Mouse (Mus musculus) midbrain, postnatal 0 days (tissue): Measurements from ENCODE around the gene Adra1b. TPM values are rescaled to one million over a fixed set of nuclear protein-coding genes. Genes with fewer than 3 reads are reported as not detected.

ENCODE experiments used
- ATAC-seq: fragments of 200-750 bp; cut with Nextera tagmentation; 2 replicates; pipeline ENCODE4 v1.8.0; 2017; ENCODE audit warnings: moderate number of reproducible peaks, mild to moderate bottlenecking, moderate TSS enrichment, moderate library complexity; ENCODE audit not compliant: low FRiP score
- DNase-seq: peaks from one replicate; pipeline ENCODE4 v3.0.0-alpha.2; 2015; ENCODE audit warnings: low spot score
- H3K27ac ChIP-seq: fragments of 300-500 bp; sonication (generic); 2 replicates; pipeline ENCODE4 v1.5.1; 2014; ENCODE audit warnings: low read depth, mild to moderate bottlenecking, low read length, mixed read lengths
- H3K27me3 ChIP-seq: fragments of 300-500 bp; sonication (generic); 2 replicates; pipeline ENCODE4 v1.6.1; 2014; ENCODE audit warnings: low read length, control low read depth, mixed read lengths; ENCODE audit not compliant: insufficient read depth
- H3K36me3 ChIP-seq: fragments of 300-500 bp; sonication (generic); 2 replicates; pipeline ENCODE4 v1.6.1; 2014; ENCODE audit warnings: low read length, control low read depth, mixed read lengths; ENCODE audit not compliant: insufficient read depth
- H3K4me1 ChIP-seq: fragments of 300-500 bp; sonication (generic); 2 replicates; pipeline ENCODE4 v1.6.1; 2014; ENCODE audit warnings: mild to moderate bottlenecking, control low read depth, antibody characterized with exemption, low read length, mixed read lengths; ENCODE audit not compliant: insufficient read depth
- H3K4me2 ChIP-seq: fragments of 300-500 bp; sonication (generic); 2 replicates; pipeline ENCODE4 v1.6.1; 2014; ENCODE audit warnings: low read depth, mild to moderate bottlenecking, low read length, mixed read lengths; ENCODE audit not compliant: poor library complexity, severe bottlenecking
- H3K4me3 ChIP-seq: fragments of 300-500 bp; sonication (generic); 2 replicates; pipeline ENCODE4 v1.5.1; 2014; ENCODE audit warnings: low read depth, mild to moderate bottlenecking, low read length, moderate library complexity
- H3K9ac ChIP-seq: fragments of 300-500 bp; sonication (generic); replicated peaks from 2 replicates; pipeline ENCODE4 v1.6.1; 2014; ENCODE audit warnings: mild to moderate bottlenecking, low read length, moderate library complexity, mixed read lengths; ENCODE audit not compliant: poor library complexity, severe bottlenecking
- H3K9me3 ChIP-seq: fragments of 300-500 bp; sonication (generic); 2 replicates; pipeline ENCODE4 v1.6.1; 2016; ENCODE audit warnings: low read length, control low read depth
- CTCF ChIP-seq: IDR thresholded peaks from 2 replicates; pipeline ENCODE4 v1.5.1; 2016; ENCODE audit warnings: antibody characterized with exemption, mild to moderate bottlenecking
- WGBS: fragments of 180-500 bp; shearing (Covaris S2); extraction: QIAGEN DNeasy Blood & Tissue Kit; methylation state at CpG from one replicate; pipeline ENCODE4 v1.1.7; 2014; 5-methylcytosine and 5-hydroxymethylcytosine counted together
- polyA plus RNA-seq: library from polyadenylated mRNA; unstranded; fragments of >200 nt; fragmentation: Nextera tagmentation; extraction: Ambion mirVana; gene quantifications from 2 replicates; pipeline ENCODE4 v1.2.1, GENCODE M21; 2015
- total RNA-seq: library from RNA; depleted of rRNA; stranded (reverse); fragments of >200 nt; gene quantifications from 2 replicates; pipeline ENCODE4 v1.2.3, GENCODE M21; 2014

Adra1b gene
- total and polyA plus RNA-seq, 2 experiments from 2014 or later, result 17.1 to 38.7 TPM

DNA sequence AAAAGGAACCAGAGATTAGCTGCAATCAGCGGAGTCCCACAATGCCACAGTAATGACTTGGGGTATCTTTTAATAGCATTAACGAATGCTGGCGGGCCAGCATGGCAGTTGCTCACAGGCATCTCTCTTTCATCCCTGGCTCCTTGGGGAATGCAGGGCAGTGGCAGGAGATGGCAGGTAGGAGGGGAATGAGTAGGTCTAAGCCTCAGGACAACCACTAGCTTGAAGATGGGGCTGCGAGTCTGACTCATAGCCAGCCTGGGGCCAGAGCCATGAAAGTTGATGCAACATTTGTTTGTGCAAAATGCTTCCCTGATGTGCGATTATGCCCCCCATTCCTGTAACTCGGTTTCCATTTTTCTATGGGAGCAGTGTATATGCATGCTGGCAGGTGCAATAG is 25.2 kb upstream of the Adra1b start:
- Histone ChIP-seq H3K36me3 (no peaks in the 10 kb centered on the region), H3K9ac (no peak overlapping the region), H3K4me3 (no peak overlapping the region), H3K9me3 (no peaks in the 10 kb centered on the region), H3K27me3 (no peaks in the 10 kb centered on the region), H3K27ac (no peak overlapping the region), H3K4me1 (no peaks in the 10 kb centered on the region), H3K4me2 (no peak overlapping the region)
- 35% methylated on average over 6 of the region's 6 CpGs for WGBS
- TF ChIP-seq CTCF, result no peak
- no peak for DNase-seq
- no peak for ATAC-seq

DNA sequence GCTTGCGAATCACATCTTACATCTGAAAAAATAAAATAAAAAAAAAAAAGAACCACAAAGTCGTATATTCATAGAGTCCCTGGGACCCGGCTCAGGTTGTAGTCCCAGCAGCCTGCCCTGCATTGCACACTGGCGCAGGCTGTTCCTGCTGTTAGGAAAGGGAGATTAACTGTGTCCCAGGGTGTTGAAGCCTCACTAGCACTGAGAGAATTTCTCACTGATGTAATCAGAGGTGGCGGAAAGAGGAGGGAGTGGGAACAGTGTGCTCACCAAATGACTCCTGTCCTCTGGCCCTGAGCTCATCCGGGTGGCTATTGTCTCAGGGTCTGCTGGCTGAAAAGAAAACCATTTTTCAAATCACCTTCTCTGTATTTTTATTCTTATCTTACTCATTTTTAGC is 24.6 kb upstream of the Adra1b start:
- Histone ChIP-seq H3K36me3 (no peaks in the 10 kb centered on the region), H3K4me1 (no peaks in the 10 kb centered on the region), H3K9ac (no peak overlapping the region), H3K4me3 (no peak overlapping the region), H3K4me2 (no peak overlapping the region), H3K27me3 (no peaks in the 10 kb centered on the region), H3K27ac (no peak overlapping the region), H3K9me3 (no peaks in the 10 kb centered on the region)
- TF ChIP-seq CTCF, result no peak
- no peak for DNase-seq
- no peak for ATAC-seq
- WGBS, result 26% methylated on average over 6 of the region's 6 CpGs

DNA sequence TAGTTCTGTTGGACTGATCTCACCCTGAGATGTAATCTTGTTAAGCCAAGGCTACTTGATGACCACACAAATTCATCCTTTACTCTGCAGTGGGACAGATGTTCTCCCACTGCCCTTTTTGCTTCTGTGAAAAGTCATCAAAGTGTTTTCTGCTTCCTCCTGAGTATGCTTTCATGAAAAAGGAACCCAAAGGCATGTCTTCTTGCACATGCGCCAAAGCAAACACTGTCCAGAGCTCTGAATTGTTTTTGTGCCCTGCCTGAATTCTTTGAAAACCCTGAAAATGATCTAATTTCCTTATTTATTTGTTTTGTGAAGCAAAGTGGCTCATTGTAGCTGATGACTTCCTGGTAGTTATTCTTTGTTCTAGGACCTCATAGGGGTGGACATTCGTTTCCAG is 20.7 kb upstream of the Adra1b start:
- no peaks in the 10 kb centered on the region for H3K36me3 ChIP-seq
- 80% methylated on average over 2 of the region's 2 CpGs for WGBS

DNA sequence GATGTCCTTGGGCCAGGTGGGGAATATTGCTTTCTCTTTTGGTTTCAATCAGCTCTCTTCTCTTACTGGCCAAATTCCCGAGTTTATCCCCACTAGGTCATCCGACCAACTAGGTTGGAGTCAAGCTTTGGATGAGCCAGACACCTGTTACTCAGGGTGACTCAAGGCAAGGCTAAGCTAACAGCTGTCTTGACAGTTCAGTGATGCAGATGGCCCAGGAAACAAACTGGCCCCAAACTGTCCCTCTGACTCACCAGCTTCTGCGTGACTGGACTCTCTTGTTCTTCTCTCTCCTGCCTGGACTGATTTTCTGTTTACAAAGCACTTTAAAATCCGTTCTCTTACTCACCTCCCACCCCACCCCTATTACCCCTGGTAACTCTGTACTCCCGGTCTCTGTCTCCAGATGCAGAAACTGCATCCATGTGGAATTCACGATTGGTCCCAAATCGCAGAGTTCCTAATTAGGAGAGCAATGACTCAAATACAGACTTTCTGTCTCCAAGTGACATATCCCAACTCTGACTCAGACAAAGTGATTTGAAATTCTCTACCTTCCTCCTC is 18.6 kb upstream of the Adra1b start:
- no peak overlapping the region for H3K9ac ChIP-seq
- no peak for DNase-seq
- H3K4me1 ChIP-seq, result no peaks in the 10 kb centered on the region
- no peaks in the 10 kb centered on the region for H3K27me3 ChIP-seq
- no peak overlapping the region for H3K4me2 ChIP-seq
- H3K27ac ChIP-seq, result no peak overlapping the region
- no peak for TF ChIP-seq CTCF
- WGBS, result 85% methylated on average over 7 of the region's 7 CpGs
- H3K36me3 ChIP-seq, result no peaks in the 10 kb centered on the region
- no peaks in the 10 kb centered on the region for H3K9me3 ChIP-seq
- ATAC-seq, result no peak
- no peak overlapping the region for H3K4me3 ChIP-seq

More for the DNA sequence above, 20.7 kb upstream of the Adra1b start:
- no peaks in the 10 kb centered on the region for H3K27me3 ChIP-seq
- H3K4me3 ChIP-seq, result no peak overlapping the region
- no peak for TF ChIP-seq CTCF
- no peaks in the 10 kb centered on the region for H3K4me1 ChIP-seq
- ATAC-seq, result no peak
- H3K9ac ChIP-seq, result no peak overlapping the region
- no peak overlapping the region for H3K4me2 ChIP-seq
- no peak for DNase-seq
- no peak overlapping the region for H3K27ac ChIP-seq
- no peaks in the 10 kb centered on the region for H3K9me3 ChIP-seq

DNA sequence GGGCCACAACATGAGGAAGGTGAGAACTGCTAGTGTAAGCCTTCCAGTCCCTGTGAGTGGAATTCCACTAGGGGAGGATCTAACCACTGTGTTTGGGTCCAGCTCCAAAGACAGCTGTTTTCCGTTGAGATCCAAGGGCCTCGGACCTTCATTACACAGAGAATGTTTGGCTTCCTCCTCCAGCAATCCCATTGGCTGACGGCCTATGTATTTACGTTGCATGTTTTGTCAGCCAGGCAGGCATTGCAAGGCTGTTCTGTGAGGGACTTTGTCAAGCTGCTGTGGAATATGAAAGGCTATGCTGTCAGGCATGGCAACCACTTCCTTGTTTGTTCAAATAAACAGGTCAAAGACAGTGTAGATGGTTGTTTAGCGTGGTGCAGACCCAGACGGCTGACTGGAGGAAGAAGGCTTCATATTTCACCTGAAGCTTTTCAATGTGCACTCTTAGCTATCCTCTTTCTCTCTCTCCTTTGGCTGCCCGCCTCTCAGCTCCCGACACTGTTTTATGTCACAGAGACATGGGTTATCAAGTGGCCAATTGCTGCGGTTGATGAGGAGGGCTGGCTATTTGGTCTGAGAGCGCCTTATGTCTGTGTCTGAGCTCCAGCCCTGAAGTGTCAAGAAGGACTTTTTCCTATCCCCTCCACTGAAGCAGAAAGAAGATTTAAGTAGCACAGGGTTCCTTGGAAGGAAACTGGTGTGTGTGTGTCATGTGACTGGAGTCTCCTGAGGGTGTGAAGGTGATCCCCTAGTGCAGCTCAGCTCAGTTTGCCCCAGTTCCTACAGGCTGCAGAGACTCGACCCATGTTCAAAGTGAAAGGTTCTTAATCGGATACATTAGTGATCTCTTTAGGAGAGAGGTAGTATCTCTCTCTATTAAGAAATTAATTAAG is 13.8 kb upstream of the Adra1b start:
- no peak for TF ChIP-seq CTCF
- ATAC-seq, result no peak

More for the DNA sequence above, 13.8 kb upstream of the Adra1b start:
- no peak overlapping the region for H3K27ac ChIP-seq
- H3K27me3 ChIP-seq, result no peaks in the 10 kb centered on the region
- H3K4me3 ChIP-seq, result no peak overlapping the region
- H3K4me2 ChIP-seq, result no peak overlapping the region
- no peak for DNase-seq
- H3K36me3 ChIP-seq, result no peaks in the 10 kb centered on the region
- WGBS, result 83% methylated on average over 12 of the region's 12 CpGs
- no peaks in the 10 kb centered on the region for H3K4me1 ChIP-seq
- no peak overlapping the region for H3K9ac ChIP-seq
- H3K9me3 ChIP-seq, result no peaks in the 10 kb centered on the region
